ENCODE assay signal across 9 mouse cellular contexts in the genomic region with DNA sequence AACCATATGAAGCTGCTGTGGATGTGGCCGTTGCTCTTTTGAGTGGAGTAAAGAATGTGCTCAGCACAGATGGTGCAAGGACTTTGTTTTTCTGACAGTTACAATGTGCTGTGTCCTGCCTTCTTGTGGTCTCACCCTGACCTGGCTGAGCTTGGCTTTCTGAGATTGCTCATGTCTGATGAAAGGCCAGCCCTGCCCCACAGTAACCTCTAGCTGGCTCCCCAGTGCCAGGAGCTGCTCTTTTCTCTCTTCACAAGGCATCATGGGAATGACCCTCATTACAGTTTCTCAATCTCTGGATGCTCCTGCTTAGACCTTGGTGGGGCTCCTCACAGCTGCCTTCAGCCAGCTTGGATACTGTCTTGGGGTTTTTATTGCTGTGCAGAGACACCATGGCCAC.
"Had no signal": no experiment of that assay in that cellular context is flagged by ENCODE, and none has a peak within 500 bp of the region (broad histone marks: within the 10 kb centered on the region; RNA-seq: fewer than 3 reads in every experiment).

No protein-coding gene starts in this region.

- DNase-seq: kidney, adult 9 months; kidney, postnatal 14 days; kidney, postnatal 4 days; liver; liver, postnatal 0 days; lung, embryonic 14.5 days; retina, postnatal 1 day; thymus, adult 18-20 months; thymus, postnatal 36 days had no signal
